Mouse (Mus musculus): Measurements from ENCODE around the gene Acss1.

DNA sequence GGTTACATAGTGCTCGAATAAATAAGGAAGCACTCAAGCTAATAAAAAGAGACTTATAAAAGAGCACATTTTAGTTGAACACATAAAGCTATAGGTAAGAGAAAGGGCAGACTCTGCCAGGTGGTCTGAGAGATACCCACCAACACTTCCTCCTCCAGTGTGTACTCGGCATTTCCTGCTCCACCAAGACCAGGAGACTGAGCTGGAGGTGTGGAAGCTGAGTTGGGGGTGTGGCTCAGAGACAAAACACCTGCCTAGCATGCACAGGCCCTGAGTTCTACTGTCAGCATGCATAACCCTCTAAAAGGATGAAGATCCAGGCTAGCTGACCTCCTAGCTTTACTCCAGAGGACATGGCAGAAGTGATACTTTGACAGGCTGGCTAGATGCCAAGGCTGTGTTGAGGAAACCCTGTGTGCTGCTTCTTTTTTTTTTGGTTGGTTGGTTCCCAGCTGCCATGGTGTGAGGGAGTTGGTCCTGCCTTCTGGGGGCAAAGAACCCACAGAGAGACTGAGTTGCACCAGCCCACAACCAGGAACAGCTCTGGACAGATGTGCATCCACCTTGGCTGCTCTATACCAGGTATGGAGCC is 1.2 kb upstream of the Acss1 start:
- TF ChIP-seq CTCF (IDR thresholded peaks at IDR 0.05) = no peak
- no peak for TF ChIP-seq EP300 (IDR thresholded peaks at IDR 0.05)
